Mouse (Mus musculus): ENCODE measurements around the gene Gm9945.

- no peak for TF ChIP-seq MAX (IDR thresholded peaks at IDR 0.05)
- no peak for TF ChIP-seq CTCF (IDR thresholded peaks at IDR 0.05; ENCODE audit: control insufficient read depth, insufficient read depth, insufficient read length)
- TF ChIP-seq MYOG (IDR thresholded peaks at IDR 0.05; ENCODE audit: control insufficient read depth, extremely low read depth, insufficient read length) = no peak
- TF ChIP-seq USF1 (IDR thresholded peaks at IDR 0.05; ENCODE audit: low read depth) = no peak
- no peak for TF ChIP-seq CEBPB (IDR thresholded peaks at IDR 0.05; ENCODE audit: low read depth)
- no peak for TF ChIP-seq FOSL1 (IDR thresholded peaks at IDR 0.05; ENCODE audit: insufficient read depth, low read length, poor library complexity, severe bottlenecking)
- no peak for TF ChIP-seq MYOD1 (IDR thresholded peaks at IDR 0.05; ENCODE audit: control insufficient read depth, insufficient read length, low read depth)
Observed at GRCm38 (mm10) chr11:53530001-53530400, 50.0 kb downstream of the Gm9945 start.

Data from C2C12 (cell line).